Mouse (Mus musculus): ENCODE results near the gene Ece1.

GRCm38 (mm10) chr4:137851484-137851883, 10.6 kb upstream of the Ece1 start:
- TF ChIP-seq CTCF (conservative IDR thresholded peaks at IDR 0.05; ENCODE audit: insufficient read depth, insufficient read length, low read depth, low read length) (peak; percentile 82), POLR2A (IDR thresholded peaks at IDR 0.05; ENCODE audit: low read depth, low read length) (no peak)
